Mouse (Mus musculus): ENCODE results near the gene Anxa9.
"Not testable (repeated sequence)": the region's sequence is repeated elsewhere in the genome, so short reads cannot be mapped to it uniquely, and the experiment has no call there.

Anxa9 gene

DNA sequence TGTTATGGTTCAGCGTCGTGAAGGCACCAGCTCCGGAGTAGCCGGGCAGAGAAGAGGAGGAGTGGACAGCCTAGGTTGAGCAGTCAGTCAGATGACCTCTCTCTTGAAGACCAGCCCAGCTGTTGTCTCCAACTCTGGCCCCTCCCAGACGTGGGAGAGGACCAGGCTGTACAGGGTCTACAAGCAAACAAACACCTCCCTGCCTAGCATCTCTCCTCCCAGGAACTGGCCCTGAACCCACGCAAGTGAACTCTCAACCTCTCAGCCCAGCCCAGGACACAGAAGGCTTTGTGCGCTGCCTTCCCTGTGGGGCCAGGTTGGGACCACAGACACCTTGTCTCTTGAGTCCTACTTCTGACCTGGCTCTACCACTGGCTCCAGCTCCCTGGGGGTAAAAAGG lies at the start of gene Anxa9:
Gene Anxa9, minus strand, starts transcription at position 77 of the 400 bp plus-strand sequence.
- no peak for ATAC-seq (ENCODE audit: insufficient number of reproducible peaks, low FRiP score, low TSS enrichment)

DNA sequence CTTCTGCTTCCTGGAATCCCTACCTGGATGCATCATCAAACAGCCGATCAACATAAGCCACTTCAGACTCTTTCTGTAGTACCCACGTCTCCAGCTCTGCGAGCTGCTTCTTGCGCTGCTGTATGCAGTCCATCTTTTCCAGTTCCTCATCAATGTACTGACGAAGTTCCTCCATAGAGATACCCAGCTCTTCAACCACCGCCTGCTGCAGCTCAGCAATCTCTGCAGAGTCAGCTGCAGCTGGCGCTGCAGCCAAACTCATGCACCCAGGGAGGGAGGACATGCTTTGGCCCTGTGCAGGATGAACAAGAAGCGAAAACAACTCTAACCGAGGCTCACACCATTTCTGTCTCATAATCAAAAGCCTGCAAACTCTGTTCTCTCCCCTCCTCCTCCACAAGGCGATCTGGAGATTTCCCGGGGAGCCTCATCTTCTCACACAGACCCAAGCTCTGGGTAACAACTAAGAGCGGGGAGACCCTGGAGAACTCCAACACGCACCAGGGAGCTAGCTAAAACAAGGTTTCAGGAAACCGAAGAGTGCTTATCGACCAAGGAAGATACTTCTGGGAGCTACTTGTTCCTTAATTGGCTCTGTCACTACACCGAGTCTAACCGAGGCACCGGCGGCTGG lies 49.1 kb upstream of the Anxa9 start:
- ATAC-seq (ENCODE audit: insufficient number of reproducible peaks, low FRiP score, low TSS enrichment), result not testable (repeated sequence)

DNA sequence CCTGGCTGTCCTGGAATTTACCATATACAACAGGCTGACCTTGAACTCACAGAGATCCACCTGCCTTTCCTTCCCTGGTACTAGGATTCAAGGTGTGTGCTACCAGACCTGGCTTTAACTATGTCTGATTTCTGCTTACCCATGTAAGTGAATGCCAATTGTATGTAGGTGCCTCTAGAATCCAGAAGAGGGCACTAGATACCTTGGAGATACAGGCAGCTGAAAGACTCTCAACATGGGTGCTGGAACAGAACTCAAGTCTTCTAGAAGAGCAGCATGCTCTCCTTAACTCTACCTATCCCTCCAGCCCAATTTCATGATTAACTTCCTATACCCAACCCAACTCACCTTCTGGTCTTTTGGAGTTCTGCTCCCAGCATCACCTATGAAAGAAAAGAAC lies 42.5 kb upstream of the Anxa9 start:
- no peak for ATAC-seq (ENCODE audit: insufficient number of reproducible peaks, low FRiP score, low TSS enrichment)

DNA sequence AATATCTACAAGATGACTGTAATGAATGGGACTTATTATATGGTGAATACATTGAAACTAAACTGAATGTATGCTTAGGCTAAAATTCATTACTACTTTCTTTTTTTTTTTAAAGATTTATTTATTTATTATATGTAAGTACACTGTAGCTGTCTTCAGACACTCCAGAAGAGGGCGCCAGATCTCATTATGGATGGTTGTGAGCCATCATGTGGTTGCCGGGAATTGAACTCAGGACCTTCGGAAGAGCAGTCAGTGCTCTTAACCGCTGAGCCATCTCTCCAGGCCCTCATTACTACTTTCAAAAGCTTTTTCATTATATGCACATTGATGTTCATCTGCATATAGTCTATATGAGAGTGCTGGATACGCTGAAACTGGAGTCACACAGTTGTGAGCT lies 41.4 kb upstream of the Anxa9 start:
- ATAC-seq (ENCODE audit: insufficient number of reproducible peaks, low FRiP score, low TSS enrichment), result not testable (repeated sequence)

DNA sequence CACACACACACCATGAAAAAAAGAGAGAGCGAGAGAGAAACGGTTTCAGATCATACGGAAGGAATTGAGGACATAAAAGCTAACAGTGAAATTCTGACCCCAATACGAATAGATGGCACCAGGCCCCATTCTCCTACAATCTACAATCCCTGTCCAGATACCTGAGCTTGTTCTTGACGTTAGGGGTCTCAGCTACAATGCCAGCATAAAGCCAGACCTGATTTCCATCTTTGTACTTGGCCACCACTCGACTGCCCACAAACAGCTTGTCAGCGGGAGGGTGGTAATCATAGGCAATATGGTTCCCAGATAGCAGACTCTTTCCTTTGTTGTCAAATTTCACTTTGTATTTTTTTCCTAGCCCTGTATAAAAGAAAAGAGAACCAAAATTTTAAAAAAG lies 39.5 kb upstream of the Anxa9 start:
- no peak for ATAC-seq (ENCODE audit: insufficient number of reproducible peaks, low FRiP score, low TSS enrichment)

DNA sequence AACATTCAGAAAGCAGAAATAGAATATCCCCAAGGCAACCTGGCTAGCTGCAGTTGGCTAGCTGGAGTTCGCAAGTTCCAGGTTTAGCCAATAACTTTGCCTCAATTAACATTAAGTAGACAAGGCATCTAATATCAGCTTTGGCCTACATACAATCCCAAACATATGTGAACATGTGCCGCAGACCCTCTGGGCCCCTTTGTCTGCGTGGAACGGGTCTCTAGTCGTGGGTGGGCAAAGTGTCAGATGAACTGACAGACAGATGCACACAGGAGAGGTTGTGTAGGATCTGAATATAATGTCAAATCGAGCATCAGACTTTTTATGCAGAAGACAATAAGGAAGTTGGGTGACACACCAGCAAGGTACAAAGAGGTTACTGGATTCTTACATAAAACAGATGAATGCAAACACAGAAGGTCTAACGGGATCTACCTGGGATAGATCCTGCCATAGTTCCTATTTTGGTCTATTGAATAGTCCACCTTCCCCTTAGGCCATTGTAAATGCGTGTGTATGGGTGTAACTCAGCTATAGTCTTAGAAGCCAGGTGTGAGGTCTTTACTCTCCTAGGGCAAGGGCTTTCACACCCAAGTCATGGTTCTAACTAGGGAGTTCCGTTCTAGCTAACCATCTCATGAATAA lies 36.5 kb upstream of the Anxa9 start:
- ATAC-seq (ENCODE audit: insufficient number of reproducible peaks, low FRiP score, low TSS enrichment), result not testable (repeated sequence)

DNA sequence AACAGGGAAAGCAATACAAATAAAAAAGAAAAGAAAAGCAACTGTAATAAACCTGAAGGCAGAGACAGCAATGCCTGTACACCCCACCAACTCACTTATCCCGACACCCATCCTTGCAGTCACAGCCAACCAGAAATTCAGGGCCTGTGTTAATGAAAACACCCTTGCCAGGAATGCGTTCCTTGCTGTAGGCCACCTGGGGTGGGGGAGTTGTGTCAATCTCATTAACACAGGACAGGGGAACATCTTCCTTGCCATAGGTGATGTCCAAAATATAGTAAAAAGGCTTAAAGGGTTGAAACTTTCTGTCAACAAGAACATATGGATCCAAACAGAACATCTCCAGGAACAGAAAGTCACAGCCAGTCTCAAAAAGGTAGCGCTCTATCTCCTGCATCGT lies 31.3 kb upstream of the Anxa9 start:
- no peak for ATAC-seq (ENCODE audit: insufficient number of reproducible peaks, low FRiP score, low TSS enrichment)

DNA sequence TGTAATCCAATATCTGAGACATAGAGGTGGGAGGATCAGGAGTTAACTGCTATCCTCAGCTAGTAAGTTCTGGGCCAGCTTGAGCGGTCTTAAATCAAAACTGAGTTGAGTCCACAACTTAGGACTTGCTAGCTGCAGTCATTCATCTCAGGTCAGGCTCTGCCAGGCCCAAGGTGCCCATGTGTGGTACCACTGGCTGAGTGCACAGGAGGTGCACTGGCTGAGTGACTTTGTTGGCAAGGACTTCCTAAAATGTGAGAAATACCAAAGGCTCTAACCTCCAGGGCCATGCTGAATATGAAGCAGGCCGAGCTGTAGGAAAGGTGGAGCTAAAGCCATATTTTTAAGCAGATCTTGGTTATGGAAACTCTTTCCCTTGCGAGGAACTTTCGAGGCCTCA lies 30.4 kb upstream of the Anxa9 start:
- no peak for ATAC-seq (ENCODE audit: insufficient number of reproducible peaks, low FRiP score, low TSS enrichment)

DNA sequence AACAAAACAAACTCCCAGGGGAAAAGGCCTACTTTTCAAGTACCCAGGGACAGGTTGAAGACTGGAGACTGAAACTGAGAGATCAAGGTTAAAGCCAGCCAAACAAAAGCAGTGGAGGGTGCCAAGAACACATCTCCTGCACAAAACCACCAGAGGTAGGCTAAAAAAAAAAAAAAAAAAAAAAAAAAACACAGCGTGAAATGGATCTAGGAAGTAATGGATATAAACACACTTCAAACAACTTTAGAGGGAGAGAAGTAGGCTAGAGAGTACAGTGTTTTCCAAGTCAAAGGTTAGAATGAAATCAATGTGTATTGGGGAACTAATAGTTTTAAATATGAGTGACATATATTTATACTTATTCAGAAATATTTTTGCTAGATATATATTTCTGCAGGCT lies 24.6 kb upstream of the Anxa9 start:
- ATAC-seq (ENCODE audit: insufficient number of reproducible peaks, low FRiP score, low TSS enrichment), result no peak

DNA sequence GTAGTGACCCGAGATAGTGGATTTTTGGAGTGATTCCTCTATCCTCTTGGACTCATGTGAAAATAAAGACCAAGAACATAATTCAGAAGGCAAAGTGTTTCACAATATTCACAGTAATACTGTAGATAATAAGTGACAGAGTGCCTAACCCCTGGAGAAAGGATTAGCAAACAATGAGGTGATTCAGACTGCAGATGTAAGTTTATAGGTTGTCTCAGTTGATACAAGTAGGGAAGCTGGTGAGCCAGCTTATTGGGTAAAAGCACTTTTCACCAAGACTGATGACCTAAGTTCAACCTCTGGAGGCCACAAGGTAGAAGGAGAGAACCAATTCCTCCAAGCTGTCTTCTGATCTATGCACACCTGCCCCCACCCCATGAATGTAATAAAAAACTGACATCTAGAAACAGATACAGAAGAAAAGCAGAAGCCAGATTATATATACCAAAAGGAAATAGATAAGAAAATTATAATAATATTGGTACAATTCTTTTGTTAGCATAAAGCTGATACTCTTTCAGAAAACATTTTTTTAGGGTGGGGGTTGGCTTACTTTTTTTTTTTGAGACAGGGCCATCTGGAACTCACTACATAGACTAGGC lies 21.9 kb upstream of the Anxa9 start:
- no peak for ATAC-seq (ENCODE audit: insufficient number of reproducible peaks, low FRiP score, low TSS enrichment)

DNA sequence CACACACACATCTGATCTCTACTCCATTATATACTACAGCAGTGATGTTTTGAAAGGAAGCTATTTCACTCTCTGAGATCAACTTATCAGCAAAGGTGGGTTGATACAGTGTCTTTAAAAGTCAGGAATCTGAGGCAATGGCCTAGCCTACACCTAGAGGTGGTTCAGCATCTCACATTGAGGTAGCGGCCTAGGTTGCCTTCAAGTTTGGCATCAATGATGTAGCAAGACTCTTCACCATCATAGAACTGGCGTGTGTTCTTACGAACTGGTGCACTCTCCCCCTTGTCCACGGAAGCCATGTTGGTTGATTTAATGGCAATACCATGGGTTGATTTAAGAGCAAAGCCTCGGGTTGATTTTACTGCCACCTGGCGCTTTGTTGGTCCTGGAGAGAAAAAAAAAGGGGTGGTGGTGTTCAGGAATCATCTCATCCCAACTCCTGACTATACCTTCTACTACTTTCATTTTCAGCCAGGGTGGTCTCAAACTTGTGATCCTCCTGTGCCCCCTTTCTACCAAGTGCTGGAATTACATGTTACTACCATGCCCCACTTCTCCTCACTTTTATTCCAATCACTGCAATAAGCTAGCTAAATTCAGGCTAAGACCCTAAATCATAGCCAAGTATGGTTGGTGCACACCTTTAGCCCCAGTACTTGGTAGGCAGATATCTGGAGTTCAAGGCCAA lies 17.6 kb upstream of the Anxa9 start:
- no peak for ATAC-seq (ENCODE audit: insufficient number of reproducible peaks, low FRiP score, low TSS enrichment)

DNA sequence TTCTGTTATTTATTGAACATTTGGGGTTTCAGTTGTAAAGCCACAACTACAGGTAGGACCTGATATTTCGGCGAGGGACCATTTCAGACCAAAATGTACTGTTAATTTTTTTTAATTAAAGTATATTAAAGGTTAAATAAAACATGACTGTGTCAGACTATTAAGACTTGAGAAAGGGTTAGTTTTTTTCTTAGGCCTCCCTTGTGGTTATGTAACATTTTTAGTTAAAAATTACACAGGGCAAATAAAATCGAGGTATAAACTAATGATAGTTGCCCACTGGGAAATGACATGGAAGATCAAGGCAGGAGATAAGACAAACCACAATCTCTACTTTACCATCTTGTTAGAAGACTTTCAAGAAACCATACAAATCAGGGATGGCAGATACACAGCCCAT lies 16.5 kb upstream of the Anxa9 start:
- no peak for ATAC-seq (ENCODE audit: insufficient number of reproducible peaks, low FRiP score, low TSS enrichment)

DNA sequence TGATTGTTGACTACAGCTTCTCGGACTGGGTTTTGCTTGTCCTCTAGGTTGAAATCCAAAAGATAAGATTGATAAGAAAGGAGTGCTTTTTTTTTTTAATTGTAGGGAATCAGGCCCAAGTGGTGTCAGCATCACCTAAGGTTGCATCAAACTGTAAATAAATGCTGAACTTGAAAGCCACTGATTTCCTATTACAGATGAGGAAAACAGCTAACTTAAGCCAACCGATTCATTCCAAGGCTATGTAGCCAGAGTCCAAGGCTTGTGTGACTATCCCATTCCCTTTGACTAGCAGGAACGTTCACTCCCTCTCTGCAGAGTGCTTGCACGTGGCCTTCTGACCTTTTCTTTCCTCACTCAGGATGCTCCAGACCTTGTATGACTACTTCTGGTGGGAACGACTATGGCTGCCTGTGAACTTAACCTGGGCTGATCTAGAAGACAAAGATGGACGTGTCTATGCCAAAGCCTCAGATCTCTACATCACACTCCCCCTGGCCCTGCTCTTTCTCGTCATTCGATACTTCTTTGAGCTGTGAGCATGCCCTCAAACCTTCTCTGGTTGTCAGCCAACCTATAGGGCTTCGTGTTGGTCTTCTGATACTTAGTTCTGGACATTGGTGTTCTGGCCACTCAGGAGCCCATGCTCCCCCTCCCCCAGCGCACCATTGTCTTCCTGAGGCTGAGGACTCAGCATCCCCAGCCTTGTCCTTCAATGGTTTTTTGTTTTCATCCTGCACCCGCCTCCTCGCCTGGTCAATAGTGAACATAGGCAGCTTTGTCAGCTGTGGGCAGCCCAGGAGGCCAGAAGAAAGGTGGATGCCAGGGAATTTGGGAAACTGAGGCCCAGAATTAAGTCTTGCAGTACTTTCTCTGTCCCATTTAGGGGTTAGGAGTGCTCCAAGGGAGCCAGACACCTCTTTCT lies 13.0 kb upstream of the Anxa9 start:
- no peak for ATAC-seq (ENCODE audit: insufficient number of reproducible peaks, low FRiP score, low TSS enrichment)

DNA sequence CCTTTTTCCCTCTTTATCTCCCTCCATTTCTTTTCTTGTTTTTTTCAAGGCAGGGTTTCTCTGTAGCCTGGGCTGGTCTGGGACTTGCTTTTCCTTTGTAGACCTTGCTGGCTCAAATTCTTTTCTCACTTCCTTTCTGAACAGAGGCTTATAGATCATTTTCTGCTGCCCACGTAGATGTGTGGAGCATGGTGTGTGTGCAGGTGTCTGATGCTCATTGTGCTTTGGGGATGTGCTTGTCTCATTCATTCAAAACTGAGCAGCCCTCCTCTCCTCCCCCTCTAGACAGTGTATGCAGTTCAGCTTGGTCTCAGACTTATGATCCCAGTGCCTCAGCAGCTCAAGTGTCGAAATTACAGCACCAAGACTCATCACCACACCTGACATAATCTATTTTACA lies 12.1 kb upstream of the Anxa9 start:
- no peak for ATAC-seq (ENCODE audit: insufficient number of reproducible peaks, low FRiP score, low TSS enrichment)

DNA sequence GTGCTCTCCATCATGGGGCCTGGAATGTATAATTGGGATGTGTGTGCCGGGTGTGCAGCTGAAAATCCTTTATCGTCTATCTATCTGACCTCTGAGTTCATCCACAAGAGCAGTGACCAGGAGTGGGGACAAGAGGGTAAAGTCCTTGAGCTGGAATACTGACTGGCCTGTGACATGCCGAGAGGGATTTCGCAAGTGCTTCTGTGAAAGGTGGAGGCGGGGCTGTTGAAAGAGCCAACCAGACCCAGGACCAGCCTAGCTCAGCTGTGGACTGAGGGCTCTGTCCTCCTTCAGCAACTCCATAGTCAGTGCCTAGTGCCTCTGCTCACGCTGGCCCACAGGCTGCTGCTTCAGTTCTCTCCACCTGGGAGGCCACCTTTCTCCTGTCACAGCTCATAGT lies 11.6 kb upstream of the Anxa9 start:
- ATAC-seq (ENCODE audit: insufficient number of reproducible peaks, low FRiP score, low TSS enrichment), result no peak

DNA sequence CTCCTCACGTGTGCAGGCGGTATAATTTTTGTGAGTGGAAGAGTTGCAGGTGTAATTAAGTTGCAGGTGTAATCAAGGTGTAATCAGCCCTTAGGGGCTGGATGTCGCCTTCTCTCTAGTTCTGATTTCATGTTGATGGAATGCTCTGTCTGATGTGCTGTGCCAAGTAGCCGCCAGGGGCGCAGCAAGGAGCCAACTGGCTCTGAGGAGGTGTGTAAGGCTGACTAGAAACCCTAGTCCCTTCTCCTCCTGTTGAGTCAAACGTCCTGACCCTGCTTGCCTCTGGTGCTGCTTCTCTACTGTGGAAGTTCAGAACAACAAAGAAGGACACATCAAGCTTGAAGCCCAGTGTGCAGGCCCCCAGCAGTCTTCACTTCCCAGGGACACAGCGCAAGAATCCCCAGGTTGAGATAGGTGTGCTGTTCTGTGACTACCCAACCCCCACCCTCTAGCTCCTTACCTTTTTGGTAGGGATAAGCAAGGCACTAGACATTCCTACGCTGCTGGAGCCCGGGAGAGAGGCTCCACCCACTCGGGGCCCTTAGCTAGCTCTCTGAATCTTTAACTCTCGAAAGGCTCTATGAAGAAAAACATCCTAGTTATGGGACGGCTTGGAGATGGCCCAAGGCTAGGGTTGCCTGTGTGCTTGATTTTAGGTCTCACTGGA lies 10.6 kb upstream of the Anxa9 start:
- no peak; the same call in 1 of the 2 replicates for ATAC-seq (ENCODE audit: insufficient number of reproducible peaks, low FRiP score, low TSS enrichment)

DNA sequence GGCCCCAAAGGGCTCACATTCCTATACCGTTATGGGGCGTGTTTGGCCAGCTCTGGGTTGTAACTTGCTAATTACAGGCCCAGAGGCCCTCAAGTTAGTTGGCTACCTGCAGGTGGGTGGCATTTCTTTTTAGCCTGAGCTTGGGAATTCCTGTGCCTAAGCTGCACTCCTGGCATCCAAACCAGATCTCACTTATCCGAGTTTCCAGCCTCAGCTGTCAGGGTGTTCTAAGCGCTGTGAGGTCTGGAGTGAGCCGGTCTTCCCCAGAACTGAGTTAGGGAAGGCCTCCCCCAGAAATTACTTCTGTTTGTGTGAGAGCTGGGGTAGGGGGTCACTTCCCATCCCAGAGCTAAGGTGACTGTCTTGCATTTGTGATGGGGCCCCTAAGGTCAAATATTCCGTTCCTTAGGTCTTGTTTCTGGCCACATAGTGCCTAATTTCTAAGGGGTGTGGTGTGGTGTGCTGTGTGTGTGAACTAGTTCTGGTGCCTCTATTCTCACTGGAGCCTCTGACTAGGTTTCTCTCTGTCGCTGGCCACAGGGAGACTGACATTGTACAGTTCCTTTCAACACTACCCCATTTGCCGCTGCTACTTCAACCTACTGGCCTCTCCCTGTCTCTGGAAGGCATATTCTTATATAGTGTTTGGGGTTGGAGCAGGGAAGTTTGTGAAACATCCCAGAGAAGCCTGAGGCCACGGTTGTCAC lies 9.0 kb upstream of the Anxa9 start:
- no peak for ATAC-seq (ENCODE audit: insufficient number of reproducible peaks, low FRiP score, low TSS enrichment)

DNA sequence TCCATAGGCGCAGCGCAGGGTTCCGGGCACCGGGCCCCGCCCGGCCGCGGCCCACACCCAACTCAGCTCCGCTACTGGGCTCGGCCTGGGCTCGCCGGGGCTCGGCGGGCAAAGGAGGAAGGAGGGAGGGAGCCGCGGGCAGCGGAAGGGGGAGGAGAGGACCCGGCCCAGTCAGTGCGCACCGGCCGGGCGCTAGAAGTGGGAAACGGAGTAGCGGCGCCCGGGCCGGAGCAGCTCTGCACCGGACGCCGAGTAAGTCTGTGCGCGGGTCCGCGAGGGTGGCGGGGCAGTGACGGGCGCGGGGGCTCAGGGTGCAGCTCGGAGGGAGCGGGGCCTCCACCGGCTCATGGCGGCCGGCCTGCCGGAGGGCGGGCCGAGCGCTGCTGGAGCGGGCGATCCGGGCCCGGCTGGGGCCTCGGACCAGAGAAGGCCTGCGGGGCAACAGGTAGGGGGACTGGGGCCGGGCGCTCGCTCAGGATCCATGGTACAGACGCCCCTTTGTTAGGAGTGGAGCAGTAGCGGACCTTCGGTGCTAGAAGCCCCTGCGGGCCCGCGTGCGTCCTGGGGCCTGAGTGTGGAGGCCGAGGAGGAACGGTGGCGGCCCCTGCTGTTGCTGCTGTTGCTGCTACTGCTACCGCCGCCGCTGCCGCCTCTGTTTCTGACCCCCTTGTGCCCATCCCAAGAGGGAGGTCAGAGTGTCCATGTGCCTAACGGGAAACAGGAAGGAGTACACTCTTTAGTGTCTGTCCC lies 8.3 kb upstream of the Anxa9 start:
- ATAC-seq (ENCODE audit: insufficient number of reproducible peaks, low FRiP score, low TSS enrichment), result peak; percentile 57
